Mouse (Mus musculus): ENCODE measurements around the gene Mthfr. TPM values are rescaled to one million over a fixed set of nuclear protein-coding genes. Genes with fewer than 3 reads are reported as not detected.

Mthfr gene
- polyA plus RNA-seq, 1 experiment from 2014 or later = 16.6 TPM

DNA sequence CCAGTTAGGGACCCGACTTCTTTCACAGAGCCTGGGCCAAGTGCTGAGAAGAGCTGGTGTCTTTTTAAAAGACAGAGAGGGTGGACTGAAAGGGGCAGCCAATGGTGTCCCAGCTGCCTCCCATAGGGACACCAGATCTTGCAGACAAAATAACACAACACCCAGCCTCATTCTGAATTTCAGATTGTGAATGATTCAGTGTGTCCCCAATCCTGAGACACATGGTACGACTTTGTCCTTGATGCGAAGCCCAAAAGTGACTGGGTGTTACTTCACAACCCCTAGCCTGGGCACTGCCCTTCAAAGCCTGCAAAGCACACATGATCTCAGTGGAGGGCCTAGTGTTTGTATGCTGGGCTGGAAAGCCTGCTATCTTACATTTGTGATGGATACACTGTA lies 47.0 kb downstream of the Mthfr start:
- no peak for ATAC-seq (replicated peaks)
- Histone ChIP-seq H3K36me3 (no peaks in the 10 kb centered on the region), H3K4me2 (replicated peaks) (no peak overlapping the region), H3K27me3 (no peaks in the 10 kb centered on the region), H3K4me3 (no peak overlapping the region), H3K9me3 (no peaks in the 10 kb centered on the region), H3K4me1 (peaks cover 15% of the 10 kb centered on the region), H3K27ac (replicated peaks) (no peak overlapping the region), H3K9ac (replicated peaks) (no peak overlapping the region)
- WGBS = 76% methylated on average over 3 of the region's 3 CpGs

- Histone ChIP-seq H3K4me2 (replicated peaks) (peak overlapping the region; percentile 77), H3K36me3 (no peaks in the 10 kb centered on the region), H3K4me3 (peak overlapping the region; percentile 52), H3K9ac (replicated peaks) (peak overlapping the region; percentile 48), H3K9me3 (no peaks in the 10 kb centered on the region), H3K27ac (replicated peaks) (0 out of 2 replicates have a peak overlapping the region, but pooled peaks have one; percentile 10), H3K27me3 (no peaks in the 10 kb centered on the region), H3K4me1 (peaks cover 15% of the 10 kb centered on the region)
- ATAC-seq (replicated peaks) = peak; percentile 57
- WGBS = 3% methylated on average over 30 of the region's 30 CpGs
Observed at GRCm38 (mm10) chr4:148087091-148087906, 48.4 kb downstream of the Mthfr start.

DNA sequence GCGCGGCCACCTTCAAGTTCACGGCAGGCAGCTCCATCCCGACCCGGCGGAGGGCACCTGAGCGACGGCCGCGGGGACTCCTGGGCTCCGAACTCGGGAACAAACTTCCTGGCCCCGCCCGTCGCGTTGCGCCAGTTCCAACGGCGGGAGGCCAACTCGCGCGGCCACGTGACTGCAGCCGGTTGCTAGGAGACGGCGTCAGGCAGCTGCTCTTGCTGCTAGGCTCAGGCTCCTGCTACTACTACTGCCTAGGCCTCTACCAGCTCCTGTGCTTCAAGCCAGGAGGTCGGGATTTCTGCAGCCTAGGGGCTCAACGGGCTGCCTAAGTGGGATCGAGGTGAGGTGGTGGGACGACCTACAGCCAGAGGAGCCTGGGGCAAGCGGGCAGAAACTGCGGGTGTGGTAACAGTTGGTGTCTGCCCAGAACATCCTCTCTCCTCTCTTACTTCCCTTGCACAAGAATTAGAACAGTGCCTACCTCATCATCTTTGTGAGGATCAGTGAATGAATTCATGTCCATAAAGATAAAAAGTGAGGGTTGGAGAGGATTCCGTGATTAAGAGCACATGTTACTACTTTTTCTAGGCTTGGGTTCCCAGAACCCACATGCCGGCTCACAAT lies 49.1 kb downstream of the Mthfr start, which contains the start of gene Agtrap:
Gene Agtrap, minus strand, starts transcription at position 125 of the 621 bp plus-strand sequence.
- H3K9ac ChIP-seq (replicated peaks) = peak within 1 kb of the TSS; percentile 48
- peaks cover 15% of the 10 kb centered on the region for H3K4me1 ChIP-seq
- H3K4me3 ChIP-seq = peak within 1 kb of the TSS; percentile 52
- H3K4me2 ChIP-seq (replicated peaks) = peak within 1 kb of the TSS; percentile 77
- 5% methylated on average over 34 of the region's 34 CpGs for WGBS
- H3K27ac ChIP-seq (replicated peaks) = peak within 1 kb of the TSS; percentile 68
- no peaks in the 10 kb centered on the region for H3K36me3 ChIP-seq
- peak; percentile 94 for ATAC-seq (replicated peaks)
- H3K27me3 ChIP-seq = no peaks in the 10 kb centered on the region
- no peaks in the 10 kb centered on the region for H3K9me3 ChIP-seq

- no peaks in the 10 kb centered on the region for H3K27me3 ChIP-seq
- no peak overlapping the region for H3K9ac ChIP-seq (replicated peaks)
- 63% methylated on average over 4 of the region's 4 CpGs for WGBS
- no peaks in the 10 kb centered on the region for H3K36me3 ChIP-seq
- H3K4me3 ChIP-seq = no peak overlapping the region
- H3K4me1 ChIP-seq = peaks cover 15% of the 10 kb centered on the region
- ATAC-seq (replicated peaks) = no peak
- no peak overlapping the region for H3K4me2 ChIP-seq (replicated peaks)
- no peaks in the 10 kb centered on the region for H3K9me3 ChIP-seq
- H3K27ac ChIP-seq (replicated peaks) = no peak overlapping the region
Observed at GRCm38 (mm10) chr4:148089166-148089565, 50.3 kb downstream of the Mthfr start.

DNA sequence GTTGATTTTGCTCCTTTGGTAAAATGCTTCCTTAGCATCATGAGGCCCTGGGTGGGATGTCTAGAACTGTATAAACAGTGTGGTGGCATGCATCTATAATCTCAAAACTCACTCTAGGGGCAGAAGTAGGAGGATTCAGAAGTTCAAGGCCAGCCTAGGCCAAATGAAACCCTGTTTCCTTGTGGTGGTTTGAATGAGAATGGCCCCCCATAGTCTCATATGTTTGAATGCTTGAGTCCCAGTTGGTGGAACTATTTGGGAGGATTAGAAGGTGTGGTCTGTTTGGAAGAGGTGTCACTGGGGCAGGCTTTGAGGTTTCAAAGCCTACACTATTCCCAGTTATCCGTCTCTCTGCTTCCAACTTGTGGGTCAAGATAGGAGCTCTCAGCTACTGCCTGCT lies 52.3 kb downstream of the Mthfr start:
- Histone ChIP-seq H3K36me3 (no peaks in the 10 kb centered on the region), H3K4me3 (no peak overlapping the region), H3K27me3 (no peaks in the 10 kb centered on the region), H3K4me2 (replicated peaks) (no peak overlapping the region), H3K27ac (replicated peaks) (no peak overlapping the region), H3K9me3 (no peaks in the 10 kb centered on the region), H3K9ac (replicated peaks) (no peak overlapping the region), H3K4me1 (peaks cover 15% of the 10 kb centered on the region)
- ATAC-seq (replicated peaks) = no peak
- 100% methylated on average over 1 of the region's 1 CpGs for WGBS

DNA sequence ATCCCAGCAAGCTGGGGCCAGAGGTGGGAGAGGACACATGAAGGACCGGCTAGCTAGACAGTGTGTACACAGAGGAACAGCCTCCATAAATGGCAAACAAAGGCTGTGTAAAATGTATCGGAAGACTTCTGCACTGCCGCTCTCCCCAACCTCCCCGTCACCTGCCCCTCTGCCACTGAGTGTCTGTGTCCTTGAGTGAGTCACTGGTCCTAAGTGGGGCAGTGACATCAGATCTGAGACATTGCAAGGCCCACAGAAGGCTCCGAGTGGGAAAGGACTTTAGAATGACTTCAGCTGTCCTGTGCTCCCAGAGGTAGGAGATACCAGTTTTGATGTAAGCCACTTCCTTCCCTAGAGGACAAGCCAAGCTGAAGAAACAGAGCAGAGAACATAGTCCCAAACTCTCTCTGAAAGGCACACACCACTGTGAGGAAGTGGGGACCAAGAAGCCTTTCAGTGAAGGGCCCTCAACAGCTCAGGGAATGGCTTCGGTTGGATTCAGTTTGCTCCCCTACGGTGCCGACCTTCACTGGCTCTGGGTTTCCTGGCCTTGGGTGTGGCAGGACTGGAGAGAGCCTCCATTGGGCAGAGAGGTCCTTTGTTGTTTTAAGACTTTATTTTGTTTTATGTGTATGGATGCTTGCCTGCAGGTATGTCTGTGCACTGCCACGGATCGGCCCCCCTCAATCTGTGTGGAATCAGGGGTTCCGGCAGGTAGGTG lies 53.8 kb downstream of the Mthfr start:
- no peak overlapping the region for H3K4me2 ChIP-seq (replicated peaks)
- ATAC-seq (replicated peaks) = no peak
- H3K4me1 ChIP-seq = peaks cover 7% of the 10 kb centered on the region
- no peaks in the 10 kb centered on the region for H3K9me3 ChIP-seq
- no peak overlapping the region for H3K27ac ChIP-seq (replicated peaks)
- no peaks in the 10 kb centered on the region for H3K27me3 ChIP-seq
- WGBS = 92% methylated on average over 11 of the region's 11 CpGs
- no peak overlapping the region for H3K4me3 ChIP-seq
- no peak overlapping the region for H3K9ac ChIP-seq (replicated peaks)
- H3K36me3 ChIP-seq = no peaks in the 10 kb centered on the region

DNA sequence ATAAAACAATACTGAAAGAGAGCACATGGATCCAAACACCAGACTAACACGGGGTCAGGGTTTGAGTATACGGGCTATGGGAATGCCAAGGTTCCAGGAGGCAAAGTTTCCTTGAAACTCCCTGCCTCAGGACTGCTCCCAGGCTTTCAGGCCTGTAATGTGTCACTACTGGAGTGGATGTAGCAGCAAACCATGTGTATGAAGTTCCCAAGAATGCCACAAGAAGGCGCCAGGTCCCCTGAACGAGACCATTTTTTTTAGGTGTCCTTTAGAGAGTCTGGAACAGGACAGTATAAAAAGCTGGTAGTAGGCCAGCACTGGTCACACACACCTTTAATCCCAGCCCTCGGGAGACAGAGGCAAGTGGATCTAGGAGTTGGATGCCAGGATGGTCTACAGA lies 55.3 kb downstream of the Mthfr start:
- WGBS = 68% methylated on average over 5 of the region's 5 CpGs
- Histone ChIP-seq H3K27me3 (no peaks in the 10 kb centered on the region), H3K9me3 (no peaks in the 10 kb centered on the region), H3K27ac (replicated peaks) (no peak overlapping the region), H3K4me3 (no peak overlapping the region), H3K36me3 (no peaks in the 10 kb centered on the region), H3K4me2 (replicated peaks) (no peak overlapping the region), H3K4me1 (no peaks in the 10 kb centered on the region), H3K9ac (replicated peaks) (no peak overlapping the region)
- no peak for ATAC-seq (replicated peaks)

GRCm38 (mm10) chr4:148095081-148095480 lies 56.2 kb downstream of the Mthfr start:
- no peak for ATAC-seq (replicated peaks)
- WGBS = 75% methylated on average over 4 of the region's 4 CpGs
- Histone ChIP-seq H3K27ac (replicated peaks) (no peak overlapping the region), H3K36me3 (no peaks in the 10 kb centered on the region), H3K4me1 (no peaks in the 10 kb centered on the region), H3K27me3 (no peaks in the 10 kb centered on the region), H3K4me3 (no peak overlapping the region), H3K9ac (replicated peaks) (no peak overlapping the region), H3K4me2 (replicated peaks) (no peak overlapping the region), H3K9me3 (no peaks in the 10 kb centered on the region)

GRCm38 (mm10) chr4:148097936-148098335 lies 59.1 kb downstream of the Mthfr start:
- no peak overlapping the region for H3K4me2 ChIP-seq (replicated peaks)
- H3K9me3 ChIP-seq = no peaks in the 10 kb centered on the region
- no peak for ATAC-seq (replicated peaks)
- no peak overlapping the region for H3K27ac ChIP-seq (replicated peaks)
- no peak overlapping the region for H3K4me3 ChIP-seq
- H3K4me1 ChIP-seq = peaks cover 11% of the 10 kb centered on the region
- H3K9ac ChIP-seq (replicated peaks) = no peak overlapping the region
- H3K27me3 ChIP-seq = no peaks in the 10 kb centered on the region
- H3K36me3 ChIP-seq = 0 out of 2 replicates have a peak, but pooled peaks cover 5% of the 10 kb centered on the region
- 91% methylated on average over 2 of the region's 2 CpGs for WGBS

DNA sequence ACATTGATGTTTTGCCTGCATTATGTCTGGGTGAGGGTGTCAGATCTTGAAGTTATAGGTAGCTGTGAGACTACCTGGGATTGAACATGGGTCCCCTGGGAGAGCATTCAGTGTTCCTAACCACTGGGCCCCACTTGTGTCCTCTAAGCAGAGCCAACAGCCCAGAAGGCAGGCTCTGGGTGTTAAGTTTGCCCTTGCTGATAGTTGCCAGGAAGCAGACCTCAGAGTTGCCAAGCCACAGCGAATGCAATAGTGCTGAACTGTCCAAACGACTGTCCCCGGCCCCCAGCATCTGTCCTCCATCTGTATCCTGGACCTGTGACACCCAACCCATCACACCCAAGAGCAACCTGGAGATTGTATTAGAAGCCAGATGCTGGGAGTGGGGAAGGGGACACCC lies 59.8 kb downstream of the Mthfr start:
- Histone ChIP-seq H3K27me3 (no peaks in the 10 kb centered on the region), H3K9me3 (no peaks in the 10 kb centered on the region), H3K4me2 (replicated peaks) (no peak overlapping the region), H3K27ac (replicated peaks) (no peak overlapping the region), H3K4me3 (no peak overlapping the region), H3K4me1 (peaks cover 11% of the 10 kb centered on the region), H3K36me3 (0 out of 2 replicates have a peak, but pooled peaks cover 5% of the 10 kb centered on the region), H3K9ac (replicated peaks) (no peak overlapping the region)
- ATAC-seq (replicated peaks) = no peak
- whole genome bisulfite sequencing = 94% methylated on average over 3 of the region's 3 CpGs

DNA sequence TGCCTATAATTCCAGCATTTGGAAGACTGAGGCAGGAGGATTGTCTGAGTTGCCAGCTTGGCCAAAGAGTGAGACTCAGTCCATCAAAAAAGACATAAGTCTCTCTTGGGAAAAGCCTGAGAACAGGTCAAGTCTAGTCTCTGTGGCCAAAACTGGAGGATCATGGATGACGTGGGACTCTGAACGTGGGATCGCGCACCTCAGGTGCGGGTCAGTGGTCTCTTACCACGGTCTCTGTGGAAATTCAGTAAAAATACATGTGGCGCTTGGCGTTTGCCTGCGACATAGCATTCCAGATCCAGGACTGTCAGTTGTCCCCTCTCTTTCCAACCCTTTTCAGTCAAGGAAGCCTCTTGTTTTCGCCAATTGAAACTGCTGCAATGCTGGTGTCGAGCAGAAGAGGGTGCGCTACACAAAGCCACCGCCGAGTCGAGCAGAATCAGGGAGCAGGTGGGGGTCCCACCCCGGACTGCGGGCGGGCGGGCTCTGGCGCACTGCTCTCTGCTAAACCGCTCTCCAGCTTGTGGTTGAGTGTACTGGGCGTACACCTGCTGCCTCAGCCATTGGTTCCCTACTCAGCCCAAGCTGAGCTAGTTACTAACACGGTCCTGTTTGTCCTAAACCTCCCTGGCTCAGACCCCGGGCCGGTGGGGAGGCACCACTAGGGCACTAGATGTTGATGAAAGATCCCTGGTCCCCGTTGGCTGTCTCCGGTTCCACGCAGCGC lies 63.1 kb downstream of the Mthfr start:
- Histone ChIP-seq H3K9ac (replicated peaks) (peak overlapping the region; percentile 39), H3K9me3 (no peaks in the 10 kb centered on the region), H3K4me1 (peaks cover 14% of the 10 kb centered on the region), H3K4me3 (peak overlapping the region; percentile 21), H3K27me3 (no peaks in the 10 kb centered on the region), H3K27ac (replicated peaks) (peak overlapping the region; percentile 73), H3K36me3 (peaks cover 11% of the 10 kb centered on the region; the same call in 1 of the 2 replicates), H3K4me2 (replicated peaks) (peak overlapping the region; percentile 44)
- WGBS = 14% methylated on average over 29 of the region's 29 CpGs
- ATAC-seq (replicated peaks) = peak; percentile 90
